Mouse (Mus musculus) erythroid progenitor cell, adult 5-6 weeks (primary cell): ENCODE data around the gene Eif2b4. TPM values are rescaled to one million over a fixed set of nuclear protein-coding genes. Genes with fewer than 3 reads are reported as not detected.

Experiments
- ATAC-seq: replicated peaks from 2 replicates; pipeline ENCODE4 v1.8.0; 2016; ENCODE audit warnings: moderate number of reproducible peaks, mild to moderate bottlenecking, moderate TSS enrichment, inconsistent platforms; ENCODE audit not compliant: poor library complexity, low FRiP score, severe bottlenecking
- total RNA-seq, 2 experiments: library from RNA; stranded (forward) in 1 of 2; stranded (reverse) in 1 of 2; fragments of 150-400 nt in 1 of 2; fragments of 186-747, 209-891 nt in 1 of 2; gene quantifications; 2 replicates each; pipeline versions ENCODE4 v1.2.3 to v1.2.4; 2015 to 2017; ENCODE audit warnings: low replicate concordance in 2 of 2

Eif2b4 gene
- total RNA-seq, 2 experiments from 2014 or later, result 8.2 to 36.5 TPM

DNA sequence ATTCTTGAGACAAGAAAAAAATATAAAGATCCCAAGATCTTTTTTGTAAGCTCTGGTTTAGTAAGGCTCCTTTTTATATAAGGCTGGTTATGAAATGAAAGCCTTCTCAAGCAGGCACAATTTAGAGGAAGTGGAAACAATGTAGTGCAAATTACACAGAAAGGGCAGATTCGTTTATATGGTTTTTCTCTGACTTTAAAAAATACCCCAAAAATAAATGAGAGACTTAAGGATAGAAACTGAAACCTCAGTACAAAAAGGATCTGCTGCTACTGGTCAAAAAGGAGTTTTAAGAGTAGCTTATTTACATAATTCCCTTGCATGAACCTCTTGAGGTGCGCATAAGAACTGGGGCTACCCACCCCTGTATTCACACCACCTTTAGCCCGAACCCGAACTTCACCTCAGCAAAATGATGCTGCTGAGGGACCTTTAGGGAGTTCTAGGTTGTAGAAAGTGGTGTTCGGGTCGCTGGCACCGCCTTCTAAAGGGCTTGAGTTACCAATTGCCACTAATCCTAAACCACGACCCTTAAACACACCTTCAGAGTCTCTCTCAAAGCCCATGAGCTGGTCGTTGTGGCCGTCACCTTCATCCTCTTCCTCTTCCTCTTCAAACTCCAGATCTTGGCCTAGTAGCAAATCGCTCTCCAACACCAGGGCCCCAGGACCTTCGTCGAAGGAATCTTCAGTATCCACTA, 8.0 kb upstream of the Eif2b4 start:
- no peak for ATAC-seq

DNA sequence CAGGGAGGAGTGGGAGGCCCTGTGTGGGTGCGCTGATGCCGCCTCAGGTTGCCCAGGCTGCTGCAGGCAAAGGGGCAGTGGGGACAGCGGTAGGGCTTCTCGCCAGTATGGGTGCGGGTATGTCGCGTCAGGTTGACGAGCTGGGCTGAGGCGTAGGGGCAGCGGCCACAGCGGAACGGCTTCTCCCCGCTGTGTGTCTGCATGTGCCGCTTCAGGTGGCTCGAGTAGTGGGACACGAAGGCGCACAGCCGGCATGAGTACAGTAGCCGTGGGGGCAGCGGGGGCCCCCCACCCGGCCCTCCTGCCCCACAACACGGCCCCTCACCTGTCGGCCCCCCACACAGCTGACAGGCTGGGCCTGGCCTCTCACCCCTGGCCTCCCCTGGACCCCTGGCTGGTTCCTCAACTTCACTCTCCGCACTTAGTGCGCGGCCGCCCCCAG, 7.1 kb upstream of the Eif2b4 start:
- ATAC-seq, result no peak

GRCm38 (mm10) chr5:31199893-31200292, 6.7 kb upstream of the Eif2b4 start:
- no peak for ATAC-seq

GRCm38 (mm10) chr5:31199321-31199892, 6.2 kb upstream of the Eif2b4 start:
- ATAC-seq, result no peak

DNA sequence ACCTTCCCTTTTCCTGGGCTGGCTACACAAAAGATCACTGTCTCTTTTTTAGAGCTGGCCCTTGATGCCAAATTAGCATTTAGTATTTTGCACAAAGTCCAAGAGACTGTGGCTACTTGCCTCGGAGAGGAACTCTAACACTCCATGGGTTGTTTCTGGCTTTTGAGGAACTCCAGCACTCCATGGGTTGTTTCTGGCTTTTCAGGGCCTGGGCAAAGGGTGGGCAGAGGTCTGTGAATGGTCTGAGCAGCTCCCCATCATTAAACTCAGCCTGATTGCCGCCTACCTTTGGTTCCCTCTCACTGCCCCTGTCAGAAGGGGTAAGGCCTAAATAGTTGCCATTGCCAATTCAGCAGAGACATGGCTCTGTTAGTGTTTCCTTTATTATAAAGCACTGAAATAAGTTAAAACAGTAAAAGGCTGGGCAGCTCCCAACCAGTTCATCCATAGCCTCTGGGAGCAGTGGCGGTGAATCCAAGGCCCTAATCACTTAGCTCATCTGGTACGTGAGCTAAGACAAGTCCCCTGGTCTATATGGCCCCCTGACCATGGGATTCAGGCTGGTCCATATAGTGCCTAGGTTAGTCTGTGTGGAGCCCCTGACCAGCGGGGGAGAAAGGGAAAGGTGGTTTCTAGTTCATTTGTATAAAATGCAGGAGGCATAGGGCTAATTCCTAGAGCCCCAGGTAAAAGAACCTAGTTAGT, 5.5 kb upstream of the Eif2b4 start:
- no peak for ATAC-seq

- ATAC-seq, result no peak
Observed at GRCm38 (mm10) chr5:31198170-31198569, 4.9 kb upstream of the Eif2b4 start.

- ATAC-seq, result no peak
Observed at GRCm38 (mm10) chr5:31197072-31197471, 3.8 kb upstream of the Eif2b4 start.

GRCm38 (mm10) chr5:31196207-31196606, 3.0 kb upstream of the Eif2b4 start:
- no peak for ATAC-seq

DNA sequence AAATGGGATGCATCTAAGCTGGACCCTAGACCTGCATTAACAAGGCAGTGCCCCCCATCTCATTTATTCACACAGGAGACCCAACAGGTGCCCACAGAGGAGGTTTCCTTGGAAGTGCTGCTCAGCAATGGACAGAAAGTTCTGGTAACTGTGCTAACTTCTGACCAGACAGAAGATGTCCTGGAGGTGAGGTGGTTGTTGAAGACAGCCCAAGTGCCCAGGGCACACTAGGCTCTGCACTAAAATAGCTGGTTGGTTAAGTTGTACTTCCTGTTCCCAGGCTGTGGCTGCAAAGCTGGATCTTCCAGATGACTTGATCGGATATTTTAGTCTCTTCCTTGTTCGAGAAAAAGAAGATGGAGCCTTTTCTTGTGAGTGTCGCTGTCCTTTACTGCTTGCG, 2.4 kb upstream of the Eif2b4 start:
- ATAC-seq, result no peak

DNA sequence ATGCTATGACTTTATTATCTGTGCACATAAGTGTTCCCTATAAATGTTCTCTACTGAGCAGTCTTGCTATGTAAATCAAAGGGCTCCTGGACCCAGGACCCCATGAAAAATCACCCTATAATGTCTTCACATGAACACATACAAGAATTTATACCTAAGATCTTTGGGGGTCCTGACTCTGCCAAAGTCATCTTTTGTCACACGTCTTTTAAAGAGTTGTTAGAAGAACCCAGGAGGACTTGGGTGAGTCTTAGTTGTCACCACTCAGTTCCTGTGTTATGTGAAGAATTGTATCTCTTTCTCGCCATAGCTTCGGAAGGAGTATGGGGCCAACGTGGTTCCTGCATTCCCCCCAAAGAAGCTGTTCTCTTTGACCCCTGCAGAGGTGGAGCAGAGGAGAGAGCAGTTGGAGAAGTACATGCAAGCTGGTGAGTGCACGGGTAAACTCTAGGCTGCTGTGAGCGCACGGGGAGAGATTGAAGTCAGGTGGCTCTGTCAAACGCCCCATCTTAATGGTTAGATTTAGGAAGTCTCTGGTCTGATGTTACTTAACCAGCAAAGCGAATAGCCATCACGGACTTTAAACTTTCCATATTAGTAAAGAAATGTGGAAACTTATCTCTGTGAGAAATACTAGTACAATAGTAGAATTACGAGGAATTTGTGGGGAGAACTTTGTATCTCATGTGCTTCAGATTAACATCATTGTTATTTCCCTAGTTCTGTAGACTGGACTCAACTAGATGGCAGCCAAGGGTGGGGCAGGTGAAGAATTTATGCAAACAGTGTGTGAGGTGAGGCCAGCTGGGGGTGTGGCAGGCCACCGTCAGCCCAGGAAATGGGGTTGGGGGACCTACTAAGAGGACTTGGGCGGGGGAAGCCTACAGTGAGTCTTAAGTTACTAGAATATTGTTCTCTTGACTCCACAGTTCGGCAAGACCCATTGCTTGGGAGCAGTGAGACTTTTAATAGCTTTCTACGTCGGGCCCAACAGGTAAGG, 1.6 kb upstream of the Eif2b4 start:
- no peak for ATAC-seq

DNA sequence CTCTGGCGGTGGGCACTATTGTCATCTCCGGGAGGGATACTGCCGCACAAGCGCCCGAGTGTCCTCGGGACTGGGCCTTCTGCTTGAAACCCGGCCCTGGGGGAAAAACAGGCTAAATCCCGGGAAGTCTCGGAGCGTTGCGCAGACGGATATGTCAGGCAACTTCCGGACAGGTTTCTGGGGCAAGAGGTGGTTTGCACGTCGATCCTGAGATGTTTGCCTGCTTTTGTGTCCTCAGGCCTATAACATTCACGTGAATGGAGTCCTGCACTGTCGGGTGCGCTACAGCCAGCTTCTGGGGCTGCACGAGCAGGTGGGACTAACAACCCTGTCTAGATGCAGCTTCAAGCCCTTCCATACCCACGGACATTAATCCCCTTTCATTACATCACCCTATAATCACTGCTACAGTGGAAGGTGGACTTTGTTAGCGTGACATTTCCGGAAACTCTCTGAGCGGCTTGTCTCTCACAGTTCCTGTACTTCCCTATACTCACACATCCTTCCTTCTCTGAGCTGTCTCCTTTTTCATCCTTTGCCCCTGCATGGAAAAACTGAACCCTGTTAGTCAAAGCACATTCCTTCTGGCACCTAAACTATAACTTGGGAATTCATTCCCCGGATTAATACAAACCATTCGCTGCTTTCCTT, 526 bp upstream of the Eif2b4 start:
- ATAC-seq, result peak; percentile 11; the same call in 1 of the 2 replicates

DNA sequence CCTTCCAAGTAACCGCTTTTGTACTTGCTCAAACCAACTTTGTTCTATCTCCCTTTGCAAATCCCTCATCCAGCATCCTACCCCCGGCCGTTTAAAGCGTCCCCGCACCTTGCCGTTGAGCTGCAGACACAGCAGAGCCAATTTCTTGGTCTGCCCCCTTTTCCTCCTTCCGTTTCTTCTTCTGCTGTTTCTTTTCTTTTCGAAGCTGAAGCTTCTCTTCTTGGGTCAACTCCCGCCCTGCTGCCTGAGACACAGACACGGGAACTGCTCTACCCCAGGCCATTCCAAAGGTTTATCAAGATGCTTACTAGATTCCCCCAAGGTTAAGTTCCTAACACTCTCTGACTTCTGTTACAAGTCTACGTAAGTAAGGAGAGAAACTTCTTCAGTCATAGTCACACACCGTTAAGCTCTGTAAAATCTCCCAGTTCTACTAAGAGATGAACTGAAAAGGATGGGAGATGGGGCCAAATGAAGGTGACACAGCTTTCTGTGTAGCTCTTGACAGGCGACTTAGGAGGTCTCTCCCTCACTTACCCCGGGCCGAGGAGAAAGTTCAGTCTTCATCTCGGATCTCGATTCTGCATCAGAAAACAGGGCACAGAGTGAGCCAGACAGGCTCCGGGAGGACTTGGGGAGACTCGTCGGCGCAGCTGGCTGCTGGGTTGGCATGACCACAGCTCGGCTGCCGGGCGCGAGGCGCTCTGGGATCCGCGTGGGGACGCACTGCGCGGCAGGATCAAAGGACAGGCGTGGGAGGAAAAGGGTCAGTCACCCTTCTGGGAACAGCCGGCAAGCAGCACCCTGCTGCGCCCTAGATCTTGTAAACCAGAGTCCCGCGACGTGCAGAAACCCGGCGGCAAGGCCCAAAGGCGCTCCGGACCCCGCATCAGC, 938 bp downstream of the Eif2b4 start:
- ATAC-seq, result peak; percentile 60

DNA sequence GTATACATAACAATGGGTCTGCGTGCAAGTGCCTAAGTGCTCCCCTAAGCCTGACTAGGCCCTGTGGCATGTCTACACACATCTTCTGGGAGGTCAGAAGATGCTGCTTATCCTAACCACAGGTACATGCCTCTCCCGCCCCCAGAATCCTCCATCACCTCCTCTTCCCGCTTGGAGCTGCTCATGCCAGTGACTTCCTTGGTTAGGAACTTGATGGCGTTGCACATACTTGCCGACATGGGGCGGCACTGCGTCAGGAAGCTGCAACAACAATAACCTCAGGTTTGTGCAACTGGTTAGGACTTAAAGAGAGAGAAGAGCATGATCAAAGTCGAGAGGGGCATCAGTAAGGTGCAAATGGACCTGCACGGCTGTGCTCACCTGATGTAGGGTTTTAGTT, 3.0 kb downstream of the Eif2b4 start:
- ATAC-seq, result no peak

DNA sequence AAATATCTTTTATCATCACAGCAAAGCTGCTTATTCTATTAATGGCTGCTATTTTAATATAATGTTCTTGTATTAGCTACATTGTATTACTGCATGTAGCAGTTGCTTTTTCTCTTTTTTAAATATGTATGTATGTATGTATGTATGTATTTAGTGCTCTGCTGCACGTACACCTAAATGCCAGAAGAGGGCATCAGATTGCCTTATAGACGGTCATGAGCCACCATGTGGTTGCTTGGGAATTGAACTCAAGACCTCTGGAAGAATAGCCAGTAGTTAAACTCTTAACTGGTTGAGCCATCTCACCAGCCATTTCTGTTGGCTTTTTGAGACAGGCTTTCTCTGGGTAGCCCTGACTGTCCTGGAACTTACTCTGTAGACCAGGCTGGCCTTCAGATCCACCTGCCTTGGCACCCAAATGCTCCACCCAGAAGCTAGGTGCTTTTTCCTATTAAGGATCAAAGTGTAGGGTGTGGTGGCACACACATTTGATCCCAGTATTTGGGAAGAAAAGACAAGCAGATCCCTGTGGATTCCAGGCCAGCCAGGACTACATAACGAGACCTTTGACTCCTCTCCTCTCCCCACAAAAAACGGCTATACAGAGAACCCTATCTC, 4.9 kb downstream of the Eif2b4 start:
- ATAC-seq, result no peak

- ATAC-seq, result peak; percentile 50
Observed at GRCm38 (mm10) chr5:31183678-31184077, 9.6 kb downstream of the Eif2b4 start.

- no peak for ATAC-seq
Observed at GRCm38 (mm10) chr5:31181183-31181770, 12.0 kb downstream of the Eif2b4 start.

DNA sequence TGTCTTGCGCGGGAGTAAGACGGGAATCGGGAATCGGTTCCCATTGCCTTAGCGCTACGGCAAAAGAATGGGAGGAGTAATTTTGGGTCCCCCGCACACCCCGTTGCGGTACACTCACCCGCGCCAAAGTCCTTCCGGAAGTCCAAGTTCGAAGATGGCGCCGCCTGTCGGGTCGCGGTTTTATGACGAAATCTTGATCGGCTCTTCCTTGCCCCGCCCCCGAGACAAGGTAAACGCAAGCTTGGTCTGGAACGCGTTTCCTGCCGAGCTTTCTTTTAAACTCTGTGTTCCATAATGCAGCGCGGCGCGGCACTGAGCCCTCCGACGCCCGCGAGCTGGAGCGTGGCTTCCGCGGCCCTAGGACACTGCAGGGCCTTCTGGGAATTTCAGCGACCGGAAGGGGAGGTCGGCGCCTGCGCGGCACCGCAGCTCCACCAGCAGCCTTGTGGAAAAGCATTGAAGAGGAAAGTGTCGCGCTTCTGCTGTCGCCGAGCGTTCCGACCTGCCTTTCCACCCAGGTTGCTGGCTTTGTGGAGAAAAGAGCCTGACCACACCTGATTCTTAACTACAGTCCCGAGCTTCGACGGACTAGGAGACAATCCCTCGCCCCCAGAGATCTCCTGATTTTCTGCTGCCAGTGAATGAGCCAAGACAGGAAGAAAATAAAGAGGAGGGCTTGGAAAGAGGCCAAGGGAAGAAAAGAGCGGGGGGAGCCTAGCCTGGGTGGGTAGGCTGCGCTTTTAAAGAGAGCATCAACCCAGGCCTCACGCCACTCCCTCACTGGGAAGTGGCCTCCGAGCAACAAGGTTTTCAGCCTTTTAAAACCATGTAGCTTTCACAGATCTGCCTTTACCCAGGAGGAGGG, 13.2 kb downstream of the Eif2b4 start, which contains the start of the genes Gm29609 and Gtf3c2:
Gene Gm29609, minus strand, starts transcription at position 146 of the 865 bp plus-strand sequence.
Gene Gtf3c2, minus strand, starts transcription at position 379 of the 865 bp plus-strand sequence.
- peak; percentile 89 for ATAC-seq
